Mouse (Mus musculus) brain, adult 2 months (tissue): ENCODE results near the gene Gucy2d.
A peak's percentile ranks its signal among the peaks of the same experiment; 100 is the strongest.

Experiments
- DNase-seq: peaks from one replicate; pipeline ENCODE4 v3.0.0; 2011; ENCODE audit warnings: low read depth, low spot score

Gucy2d gene

DNA sequence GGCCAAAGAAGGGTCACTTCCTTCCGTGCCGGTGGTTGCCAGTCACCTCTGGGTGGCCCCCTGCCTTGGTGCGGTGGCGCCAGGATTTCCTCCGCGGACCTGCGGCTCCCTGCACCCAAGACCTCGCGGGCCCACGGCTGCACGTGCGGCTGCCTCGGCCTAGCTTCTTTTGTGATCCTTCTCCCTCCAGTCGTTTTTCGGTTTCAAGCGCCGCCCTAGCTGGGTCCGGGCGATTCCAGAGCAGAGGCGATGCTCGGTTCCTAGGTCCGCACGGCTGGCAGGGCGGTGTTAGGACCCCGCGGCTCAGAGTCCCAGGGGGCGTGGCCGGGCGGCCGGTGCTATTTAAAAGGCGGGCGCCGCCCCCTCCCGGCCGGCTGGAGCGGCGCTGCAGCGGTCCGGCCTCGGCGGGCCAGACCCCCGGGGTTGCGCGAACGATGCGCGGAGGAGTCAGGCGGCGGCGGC is 49.4 kb downstream of the Gucy2d start:
- peak; percentile 69 for DNase-seq

DNA sequence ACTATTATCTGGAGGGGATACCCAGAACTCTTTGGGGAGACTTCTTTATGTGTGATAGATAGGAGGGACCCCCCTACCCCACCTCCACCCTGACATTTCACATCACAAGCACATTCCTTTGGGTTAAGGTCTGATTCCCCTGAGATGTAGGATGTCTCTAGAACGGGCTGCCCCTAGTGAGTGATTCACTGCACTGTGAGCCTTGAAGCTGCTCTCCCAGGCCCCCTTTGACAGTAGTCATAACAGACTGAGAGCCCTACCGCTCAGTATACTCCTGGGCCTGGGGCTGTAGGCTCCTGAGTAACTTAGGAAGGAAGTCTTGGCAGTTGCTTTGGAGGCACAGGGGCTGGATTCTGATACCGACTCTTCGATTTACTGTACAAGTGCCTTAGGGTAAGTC is 50.1 kb downstream of the Gucy2d start:
- DNase-seq, result no peak

DNA sequence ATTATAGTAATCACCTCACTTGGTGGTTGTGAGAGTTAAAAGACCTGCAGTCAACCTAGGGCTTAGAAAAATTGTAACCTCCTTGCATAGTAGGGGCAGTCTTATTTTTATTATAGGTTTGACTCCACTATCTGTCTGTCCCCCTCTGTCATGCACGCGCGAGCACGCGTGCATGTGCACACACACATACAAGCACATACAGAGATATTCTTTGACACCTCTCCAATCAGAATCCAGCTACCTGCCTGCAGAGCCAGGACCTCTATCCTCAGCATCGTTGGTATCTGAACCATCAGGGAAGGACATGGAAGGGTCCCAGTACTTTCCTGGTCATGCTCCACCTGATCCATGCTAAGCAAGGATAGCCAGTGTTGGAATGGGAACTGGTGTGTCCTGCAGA is 50.7 kb downstream of the Gucy2d start:
- no peak for DNase-seq

DNA sequence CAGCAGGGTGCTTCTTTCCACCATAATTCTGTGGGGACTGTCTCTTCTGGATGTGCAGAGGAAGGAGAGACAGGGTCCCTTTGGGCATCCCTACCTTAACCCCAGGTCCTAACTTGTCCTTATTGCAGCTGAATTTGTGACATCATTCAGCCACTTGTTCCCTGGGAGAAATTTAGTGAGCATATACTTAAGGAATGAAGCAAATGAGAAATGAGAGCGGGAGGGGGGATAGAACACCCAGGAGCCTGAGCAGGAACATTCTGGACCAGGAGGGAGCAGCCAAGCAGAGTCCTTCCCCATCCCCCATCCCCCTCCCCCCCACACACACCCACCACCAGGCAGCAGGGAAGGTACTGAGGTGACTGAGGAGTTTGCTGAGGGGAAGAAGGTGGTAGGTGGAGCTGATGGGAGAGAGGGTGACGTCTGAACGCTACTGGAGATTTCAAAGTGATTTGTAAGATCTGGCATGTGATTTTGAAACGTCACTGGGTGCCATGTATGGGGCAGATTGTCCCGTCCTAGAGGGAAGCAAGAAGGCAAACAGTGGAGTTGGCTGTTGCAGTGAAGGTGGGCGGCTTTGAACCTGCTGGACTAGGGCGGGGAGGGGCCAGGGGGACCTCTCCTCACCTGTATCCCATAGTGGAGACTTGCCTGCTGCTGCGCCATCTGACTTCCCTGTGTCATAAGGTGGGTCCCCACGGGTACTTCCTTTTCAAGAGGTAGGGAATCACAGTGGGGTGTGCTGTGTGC is 51.4 kb downstream of the Gucy2d start:
- peak; percentile 55 for DNase-seq

DNA sequence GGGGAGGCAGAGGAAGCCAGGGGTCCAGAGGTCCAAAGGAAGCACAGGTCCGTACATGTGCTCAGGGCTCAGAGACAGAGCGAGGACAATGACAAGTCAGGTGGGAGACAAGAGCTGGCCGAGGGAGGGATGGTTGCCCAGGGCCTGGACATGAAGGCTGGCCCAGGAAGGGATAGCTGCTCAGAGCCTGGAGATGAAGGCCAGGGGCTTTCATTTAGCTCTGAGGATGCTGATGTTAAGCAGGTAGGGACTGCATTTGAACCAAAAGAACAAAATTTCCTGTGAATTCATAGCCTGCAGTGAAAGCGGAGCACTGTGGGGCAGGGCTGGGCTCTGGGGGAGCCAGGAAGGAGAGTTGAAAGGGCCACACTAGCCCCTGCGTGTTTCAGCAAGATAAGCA is 52.1 kb downstream of the Gucy2d start:
- no peak for DNase-seq

DNA sequence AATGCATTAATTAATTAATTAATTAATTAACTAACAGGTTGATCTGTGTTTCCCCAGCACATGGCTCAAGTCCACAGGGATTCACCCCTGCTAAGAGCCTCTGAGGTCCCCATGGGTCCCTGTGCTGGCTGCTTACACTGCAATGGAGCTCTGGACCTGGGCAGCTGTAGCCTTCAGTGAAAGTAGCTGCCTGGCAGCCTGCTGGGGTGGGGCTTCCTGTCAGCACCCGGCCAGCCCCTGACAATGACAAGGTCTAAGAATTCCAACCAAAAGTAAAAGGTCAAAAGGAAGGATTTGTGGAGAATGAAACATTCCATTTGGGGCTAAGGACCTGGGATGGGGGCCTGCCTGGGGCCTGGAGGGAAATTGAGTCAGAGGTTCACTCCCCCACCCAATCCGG is 53.1 kb downstream of the Gucy2d start:
- DNase-seq, result no peak

DNA sequence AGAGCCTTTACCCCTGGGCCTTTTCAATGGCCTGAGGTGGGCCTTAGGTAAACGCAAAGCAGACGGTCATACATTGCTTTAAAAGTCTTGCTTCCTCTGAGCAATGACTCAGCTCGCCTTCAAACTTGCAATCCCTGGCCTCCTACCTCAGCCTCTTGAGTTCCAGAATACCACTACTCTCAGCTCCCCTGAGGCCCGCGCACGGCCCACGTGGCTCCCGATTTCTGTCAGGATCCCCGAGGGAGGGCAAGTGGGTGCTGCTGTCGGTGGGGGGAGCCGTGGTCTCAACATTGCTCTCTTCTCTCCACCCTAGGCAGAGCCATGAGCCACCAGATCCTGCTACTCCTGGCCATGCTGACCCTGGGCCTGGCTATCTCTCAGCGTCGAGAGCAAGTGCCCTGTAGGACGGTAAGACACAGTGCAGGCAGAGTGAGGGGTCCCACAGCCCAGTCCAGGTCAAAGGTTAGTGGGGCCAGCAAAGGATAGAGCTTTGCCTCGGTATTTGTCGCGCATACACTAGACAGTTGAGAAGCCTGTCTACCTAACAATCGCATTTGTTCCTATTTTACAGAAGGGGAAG is 53.8 kb downstream of the Gucy2d start:
- DNase-seq, result no peak

DNA sequence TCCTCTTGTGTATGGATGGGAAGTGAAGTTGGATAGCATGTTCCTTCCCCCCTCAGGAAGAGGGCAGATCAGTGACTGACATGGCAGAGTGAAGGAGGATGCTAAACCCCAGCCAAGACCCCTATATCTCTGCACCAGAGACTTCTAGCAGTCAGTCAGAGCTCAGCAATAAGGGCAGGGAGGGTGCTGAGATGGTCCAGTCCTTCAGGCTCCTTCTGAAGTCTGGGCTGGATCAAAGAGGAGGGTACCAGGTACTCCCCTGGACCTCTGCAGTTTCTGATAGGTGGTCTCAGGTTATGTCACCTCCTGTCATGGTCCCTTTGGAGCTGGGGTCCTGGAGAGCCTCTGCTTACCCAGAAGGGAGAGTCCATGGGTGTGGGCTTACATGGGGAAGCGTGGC is 55.4 kb downstream of the Gucy2d start:
- DNase-seq, result no peak

DNA sequence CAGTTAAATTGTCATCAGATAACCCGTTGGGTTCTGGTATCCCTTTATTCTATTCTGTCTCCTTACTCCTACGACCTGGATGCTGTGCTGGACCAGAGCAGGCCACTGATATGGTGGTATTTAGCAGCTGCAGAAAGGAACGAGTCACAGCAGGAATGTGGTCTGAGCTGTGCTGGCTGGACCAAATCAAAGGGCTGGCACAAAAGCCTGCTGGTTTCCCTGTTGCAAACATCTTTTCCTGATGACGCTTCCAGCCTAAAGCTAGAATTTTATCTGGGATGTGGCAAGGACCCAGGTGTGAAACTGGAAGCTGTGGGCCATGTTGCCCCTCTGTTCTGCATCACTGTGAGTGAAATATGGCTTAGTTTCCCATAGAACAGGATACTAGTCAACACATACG is 57.2 kb downstream of the Gucy2d start:
- no peak for DNase-seq

DNA sequence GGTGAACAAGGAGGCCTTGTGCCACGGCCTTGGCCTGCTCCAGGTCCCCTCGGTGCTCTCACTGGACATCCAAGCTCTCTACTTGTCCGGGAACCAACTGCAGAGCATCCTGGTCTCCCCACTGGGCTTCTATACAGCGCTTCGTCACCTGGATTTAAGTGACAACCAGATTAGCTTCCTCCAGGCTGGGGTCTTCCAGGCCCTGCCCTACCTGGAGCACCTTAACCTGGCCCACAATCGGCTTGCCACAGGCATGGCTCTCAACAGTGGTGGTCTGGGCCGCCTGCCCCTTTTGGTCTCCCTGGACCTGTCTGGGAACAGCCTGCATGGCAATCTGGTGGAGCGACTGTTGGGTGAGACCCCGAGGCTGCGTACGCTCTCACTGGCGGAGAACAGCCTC is 57.9 kb downstream of the Gucy2d start:
- DNase-seq, result no peak

DNA sequence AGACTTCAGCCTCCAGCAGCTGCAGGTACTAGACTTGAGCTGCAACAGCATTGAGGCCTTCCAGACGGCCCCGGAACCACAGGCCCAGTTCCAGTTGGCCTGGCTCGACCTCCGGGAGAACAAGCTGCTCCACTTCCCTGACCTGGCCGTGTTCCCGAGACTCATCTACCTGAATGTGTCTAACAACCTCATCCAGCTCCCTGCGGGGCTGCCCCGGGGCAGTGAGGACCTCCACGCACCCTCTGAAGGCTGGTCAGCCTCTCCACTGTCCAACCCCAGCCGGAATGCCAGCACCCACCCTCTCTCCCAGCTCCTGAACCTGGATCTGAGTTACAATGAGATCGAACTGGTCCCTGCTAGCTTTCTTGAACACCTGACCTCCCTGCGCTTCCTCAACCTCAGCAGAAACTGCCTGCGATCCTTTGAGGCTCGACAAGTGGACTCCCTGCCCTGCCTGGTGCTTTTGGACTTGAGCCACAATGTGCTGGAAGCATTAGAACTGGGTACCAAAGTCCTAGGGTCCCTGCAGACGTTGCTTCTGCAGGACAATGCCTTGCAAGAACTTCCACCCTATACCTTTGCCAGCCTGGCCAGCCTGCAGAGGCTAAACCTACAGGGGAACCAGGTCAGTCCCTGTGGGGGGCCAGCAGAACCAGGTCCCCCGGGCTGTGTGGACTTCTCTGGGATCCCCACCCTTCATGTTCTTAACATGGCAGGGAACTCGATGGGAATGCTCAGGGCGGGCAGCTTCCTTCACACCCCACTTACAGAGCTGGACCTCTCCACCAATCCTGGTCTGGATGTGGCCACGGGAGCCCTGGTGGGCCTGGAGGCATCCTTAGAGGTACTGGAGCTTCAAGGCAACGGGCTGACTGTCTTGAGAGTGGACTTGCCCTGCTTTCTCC is 58.7 kb downstream of the Gucy2d start:
- peak; percentile 80 for DNase-seq

DNA sequence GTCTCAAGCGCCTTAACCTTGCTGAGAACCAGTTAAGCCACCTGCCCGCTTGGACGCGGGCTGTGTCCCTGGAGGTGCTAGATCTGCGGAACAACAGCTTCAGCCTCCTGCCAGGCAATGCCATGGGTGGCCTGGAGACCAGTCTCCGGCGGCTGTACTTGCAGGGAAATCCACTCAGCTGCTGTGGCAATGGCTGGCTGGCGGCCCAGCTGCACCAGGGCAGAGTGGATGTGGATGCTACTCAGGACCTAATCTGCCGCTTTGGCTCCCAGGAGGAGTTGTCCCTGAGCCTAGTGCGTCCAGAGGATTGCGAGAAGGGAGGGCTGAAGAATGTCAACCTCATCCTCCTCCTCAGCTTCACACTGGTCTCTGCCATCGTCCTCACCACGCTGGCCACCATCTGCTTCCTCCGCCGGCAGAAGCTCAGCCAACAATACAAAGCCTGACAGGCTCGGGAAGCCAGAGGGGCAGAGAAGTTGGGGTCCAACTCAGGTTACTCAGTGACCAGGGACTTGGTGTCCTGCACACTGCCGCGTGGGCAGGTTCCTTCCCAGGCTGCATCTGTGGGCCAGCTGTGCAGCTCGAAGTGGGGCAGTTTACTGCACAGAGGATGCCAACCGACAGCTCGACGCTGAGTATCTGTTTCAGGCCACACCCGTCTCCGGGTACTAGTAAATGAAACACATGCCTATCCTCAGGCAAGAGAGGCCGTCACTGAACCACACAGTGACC is 59.5 kb downstream of the Gucy2d start:
- DNase-seq, result no peak

DNA sequence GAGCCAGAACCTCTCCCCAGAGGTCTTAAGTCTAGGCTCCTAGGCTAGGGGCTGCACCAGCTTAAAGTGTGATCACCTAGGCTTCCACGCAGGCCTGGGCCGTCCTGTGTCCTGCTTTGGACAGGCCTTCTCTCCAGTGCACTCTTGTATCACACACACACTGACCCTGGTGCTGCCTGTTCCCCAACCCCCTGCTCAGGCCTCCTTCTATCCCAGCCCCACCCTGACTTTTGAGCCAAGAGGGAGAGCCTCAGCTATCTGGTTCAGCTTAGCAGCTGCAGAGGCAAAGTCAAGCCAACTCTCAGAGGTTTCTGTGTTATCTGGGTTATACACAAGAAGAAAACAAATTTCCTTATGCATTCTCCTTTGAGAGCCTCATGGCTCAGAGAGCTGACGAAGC is 60.3 kb downstream of the Gucy2d start:
- DNase-seq, result no peak

DNA sequence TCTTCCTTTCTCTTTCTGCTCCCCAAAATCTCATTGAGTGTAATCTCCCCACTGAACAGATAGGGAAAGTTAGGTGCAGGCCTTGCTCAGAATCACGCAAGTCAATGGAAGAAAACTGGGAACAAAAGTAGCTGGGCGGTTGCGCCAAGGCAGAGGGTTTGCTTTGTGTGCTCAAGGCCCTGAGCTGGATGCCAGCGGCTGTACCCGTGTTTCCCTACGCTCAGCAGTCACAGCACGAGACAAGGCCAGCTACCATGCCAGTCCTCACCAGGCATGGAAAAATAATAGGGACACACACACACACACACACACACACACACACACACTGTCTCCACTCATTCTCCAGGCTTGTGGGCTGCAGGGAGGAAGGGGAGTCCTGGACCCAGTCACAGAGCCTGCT is 60.9 kb downstream of the Gucy2d start:
- no peak for DNase-seq

DNA sequence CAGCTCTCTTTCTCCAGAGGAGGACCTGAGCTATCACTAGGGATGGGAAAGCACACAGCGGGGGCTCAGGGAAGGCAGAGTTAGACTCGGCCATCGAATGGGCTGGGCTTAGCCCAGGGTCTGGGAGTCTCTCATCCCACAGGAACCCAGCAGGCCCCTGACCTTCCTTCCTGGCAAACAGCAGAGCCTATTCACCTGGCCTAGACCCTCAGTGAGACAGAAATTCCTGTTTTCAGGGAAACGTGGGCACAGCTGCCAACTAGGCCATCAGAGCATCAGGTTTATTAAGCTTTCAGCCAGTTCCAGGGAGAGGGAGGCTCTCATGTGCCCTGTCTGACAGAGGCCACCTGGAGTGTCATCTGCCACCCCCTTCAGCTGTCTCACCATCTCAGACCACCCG is 62.7 kb downstream of the Gucy2d start:
- DNase-seq, result no peak

DNA sequence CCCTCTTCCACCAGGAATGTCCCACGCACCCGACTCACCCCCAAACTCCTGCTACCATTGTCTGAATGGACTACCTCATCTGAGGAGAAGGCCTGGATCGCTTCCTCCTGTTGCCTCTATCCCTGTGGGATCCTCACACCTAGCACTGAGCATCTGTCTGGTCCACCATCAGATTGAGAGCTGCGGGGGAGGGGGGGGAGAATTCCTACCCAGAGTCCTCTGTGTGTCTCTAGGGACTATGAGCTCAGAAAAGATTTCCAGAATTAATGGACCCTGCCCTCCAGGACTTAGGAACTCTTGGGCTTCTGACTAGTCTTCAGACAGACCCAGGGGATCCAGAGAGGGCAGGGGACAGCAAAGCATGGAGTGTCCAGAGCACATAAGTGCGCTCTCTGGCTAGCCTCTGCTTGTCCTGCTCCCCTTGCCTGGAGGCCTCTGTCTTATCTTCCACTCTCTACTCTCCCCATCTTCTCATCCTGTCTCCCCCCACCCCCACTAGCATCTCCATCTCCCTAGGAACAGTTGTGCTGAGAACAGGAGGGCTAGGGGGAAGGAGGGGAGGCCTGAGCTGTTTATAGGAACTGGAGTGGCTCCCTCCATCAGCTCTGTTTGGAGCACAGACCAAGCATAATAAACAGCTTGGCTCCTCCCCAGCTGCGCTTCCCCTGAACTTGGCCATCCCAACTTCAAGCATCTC is 63.9 kb downstream of the Gucy2d start:
- peak; percentile 56 for DNase-seq

DNA sequence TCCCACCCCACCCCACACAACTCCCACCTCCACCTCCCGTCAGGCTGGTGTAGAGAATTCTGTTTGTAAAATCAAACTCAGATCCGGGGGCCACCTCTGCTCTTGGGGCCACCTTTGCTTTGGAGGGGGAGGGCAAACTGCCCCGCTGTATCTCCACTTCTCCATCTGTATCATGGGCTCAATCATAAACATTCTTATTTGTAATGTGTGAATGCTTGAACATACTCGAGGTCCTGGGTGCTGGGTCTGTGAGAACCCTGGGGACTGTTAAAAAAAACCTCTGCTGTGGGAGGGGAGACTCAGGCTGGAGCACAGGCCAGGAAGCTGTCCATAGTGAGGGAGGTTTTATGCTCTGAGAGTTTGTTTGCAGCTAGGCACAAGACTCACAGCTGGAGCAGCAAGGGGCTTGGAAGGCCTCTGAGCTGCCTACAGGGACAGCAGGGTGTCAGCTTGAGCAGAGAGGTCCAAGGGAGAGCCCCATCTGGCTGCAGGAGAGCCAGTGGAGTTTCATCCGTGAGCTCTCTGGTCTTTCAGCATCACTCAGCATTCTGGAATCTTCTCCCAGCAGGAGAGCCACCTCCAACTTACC is 64.6 kb downstream of the Gucy2d start:
- no peak for DNase-seq

DNA sequence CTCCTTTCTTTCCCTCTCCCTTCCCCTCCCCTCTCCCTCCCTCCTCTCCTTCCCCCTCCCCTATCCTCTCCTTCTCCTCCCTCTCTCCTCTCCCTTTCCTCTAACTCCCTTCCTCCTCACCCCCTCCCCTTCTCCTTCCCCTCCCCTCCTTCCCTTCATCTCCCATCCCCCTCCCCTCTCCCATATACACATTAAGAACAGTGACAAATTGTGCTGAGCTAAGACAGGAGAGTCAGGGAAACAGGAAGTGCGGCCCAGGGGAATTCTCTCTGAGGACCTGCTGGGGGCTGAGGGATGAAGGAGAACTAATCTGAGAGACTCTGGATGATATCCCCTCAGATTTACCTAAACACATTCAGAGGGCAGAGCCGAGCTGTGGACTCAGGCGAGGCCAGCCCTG is 65.4 kb downstream of the Gucy2d start:
- DNase-seq, result no peak

DNA sequence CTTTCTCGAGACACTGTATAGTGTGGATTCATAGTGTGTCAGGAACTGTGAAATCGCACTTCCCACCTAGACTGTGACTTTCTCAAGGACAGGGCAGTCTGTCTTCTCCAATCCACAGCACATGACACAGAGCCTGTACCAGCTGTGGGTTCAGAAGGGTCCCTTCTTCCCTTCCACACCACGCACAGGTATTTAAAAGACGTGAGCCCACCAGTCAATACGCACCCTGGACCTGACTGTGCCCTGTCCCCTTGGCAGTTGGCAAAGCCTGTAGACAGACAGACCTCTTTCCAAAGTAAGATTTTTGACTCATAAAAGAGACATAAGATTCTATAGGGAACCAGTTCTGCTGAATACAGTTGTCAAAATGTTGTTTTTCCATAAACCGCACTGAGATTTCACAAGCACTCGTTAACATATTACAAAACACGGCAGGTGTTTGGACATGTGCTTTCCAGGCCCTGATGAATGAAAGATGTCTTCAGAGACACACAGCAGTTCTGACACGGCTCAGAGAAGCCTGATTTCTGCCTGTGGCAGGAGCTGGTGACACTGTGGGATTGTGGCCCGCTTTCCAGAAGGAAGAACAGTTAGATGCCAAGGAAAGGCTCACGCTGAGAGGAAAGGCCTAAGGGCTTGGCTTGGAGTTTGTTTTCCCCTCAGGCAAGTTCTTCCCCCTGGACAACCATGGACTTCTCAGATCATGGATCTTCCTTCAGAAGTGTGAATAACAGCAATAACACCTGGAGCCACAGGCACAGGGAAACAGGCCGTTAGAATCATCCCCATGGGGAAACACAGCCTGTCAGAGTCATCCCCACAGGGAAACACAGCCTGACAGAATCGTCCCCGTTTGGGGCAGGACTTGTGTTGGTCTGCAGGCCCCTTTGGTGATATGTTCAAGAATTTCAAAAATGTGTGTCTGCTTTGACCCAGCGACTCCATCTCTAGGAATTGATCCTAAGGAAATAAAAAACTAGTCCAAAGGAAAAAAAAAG is 71.0 kb downstream of the Gucy2d start:
- DNase-seq, result no peak

DNA sequence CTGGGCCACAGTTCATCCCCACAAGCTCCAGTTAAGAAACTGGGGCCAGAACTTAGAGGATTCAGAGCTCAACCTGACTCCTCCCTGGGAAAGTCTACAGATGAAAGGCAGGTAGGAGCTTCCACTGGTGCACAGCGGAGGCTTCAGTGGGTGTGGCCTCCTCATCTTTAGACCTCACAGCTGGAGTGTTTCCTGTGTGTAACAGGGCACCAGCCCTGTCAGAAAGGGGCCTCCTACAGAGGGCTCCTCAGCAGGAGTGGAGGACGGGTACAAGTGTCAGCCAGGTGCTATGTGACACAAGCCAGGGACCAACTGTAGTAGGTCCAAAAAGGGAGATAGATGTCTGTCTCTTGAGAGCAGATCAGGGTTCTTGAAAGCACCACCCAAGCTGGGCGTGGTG is 73.0 kb downstream of the Gucy2d start:
- no peak for DNase-seq
